Comparison of ENCODE assay signal across 11 mouse cellular contexts in the genomic region with DNA sequence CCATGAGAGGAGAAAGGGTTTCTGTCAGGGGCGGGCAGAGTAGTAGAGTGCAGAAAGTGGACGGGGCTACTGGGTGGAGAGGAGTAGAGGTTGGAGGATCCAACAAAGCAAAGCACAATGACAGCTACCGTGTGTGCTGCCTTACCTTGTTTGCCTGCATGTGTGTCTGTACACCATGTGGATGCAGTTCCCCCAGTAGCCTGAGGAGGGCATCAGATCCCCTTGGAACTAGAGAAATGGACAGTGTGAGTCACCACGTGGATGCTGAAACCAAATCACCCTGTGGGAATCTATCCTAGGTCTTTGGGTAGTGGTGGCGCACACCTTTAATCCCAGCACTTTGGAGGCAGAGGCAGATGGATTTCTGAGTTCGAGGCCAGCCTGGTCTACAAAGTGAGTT. TPM values are rescaled to one million over a fixed set of nuclear protein-coding genes. Genes with fewer than 3 reads are reported as not detected.
A peak's percentile ranks its signal among the peaks of the same experiment; 100 is the strongest.
DNase-seq lines count a peak whose midpoint lies in the region; ATAC-seq and TF ChIP-seq lines count a peak whose summit lies in the region.
"Had no signal": no experiment of that assay in that cellular context is flagged by ENCODE, and none has a peak within 500 bp of the region (broad histone marks: within the 10 kb centered on the region; RNA-seq: fewer than 3 reads in every experiment).

No protein-coding gene starts in this region.

- H3K36me3 ChIP-seq in embryonic facial prominence, embryonic 13.5 days, result peaks cover 74% of the 10 kb centered on the region
- peaks cover 83% of the 10 kb centered on the region for H3K36me3 ChIP-seq in embryonic facial prominence, embryonic 10.5 days (replicated peaks)
- H3K36me3 ChIP-seq in neural tube, embryonic 14.5 days (ENCODE audit: control insufficient read depth, insufficient read depth, low read length), result peaks cover 26% of the 10 kb centered on the region
- H3K36me3 ChIP-seq in neural tube, embryonic 15.5 days, result peaks cover 61% of the 10 kb centered on the region
- peaks cover 22% of the 10 kb centered on the region for H3K36me3 ChIP-seq in stomach, postnatal 0 days (ENCODE audit: control insufficient read depth, insufficient read depth, low read length)

- H3K27ac ChIP-seq in embryonic facial prominence, embryonic 13.5 days, result no peak overlapping the region
- H3K27ac ChIP-seq in embryonic facial prominence, embryonic 10.5 days (replicated peaks), result no peak overlapping the region
- H3K27ac ChIP-seq in left cerebral cortex, adult 2 months, result no peak overlapping the region
- no peak overlapping the region for H3K27ac ChIP-seq in neural tube, embryonic 14.5 days (ENCODE audit: low read depth, low read length)
- H3K27ac ChIP-seq in neural tube, embryonic 15.5 days (replicated peaks), result no peak overlapping the region
- no peak overlapping the region for H3K27ac ChIP-seq in stomach, postnatal 0 days (replicated peaks)
- H3K27ac ChIP-seq: hindbrain, embryonic 13.5 days had no signal

- TF ChIP-seq CTCF in left cerebral cortex, adult 2 months (IDR thresholded peaks at IDR 0.05), result peak; percentile 7
- peak; percentile 35 for TF ChIP-seq CTCF in stomach, postnatal 0 days (IDR thresholded peaks at IDR 0.05; ENCODE audit: low read depth)

- H3K9me3 ChIP-seq in embryonic facial prominence, embryonic 13.5 days, result peaks cover 7% of the 10 kb centered on the region; the same call in 1 of the 2 replicates
- peaks cover 11% of the 10 kb centered on the region for H3K9me3 ChIP-seq in embryonic facial prominence, embryonic 10.5 days
- no peaks in the 10 kb centered on the region for H3K9me3 ChIP-seq in neural tube, embryonic 14.5 days (ENCODE audit: control insufficient read depth, low read length)
- 0 out of 2 replicates have a peak, but pooled peaks cover 2% of the 10 kb centered on the region for H3K9me3 ChIP-seq in neural tube, embryonic 15.5 days (replicated peaks)
- H3K9me3 ChIP-seq in stomach, postnatal 0 days (ENCODE audit: control insufficient read depth, low read length), result 0 out of 2 replicates have a peak, but pooled peaks cover 3% of the 10 kb centered on the region

- no peak overlapping the region for H3K4me2 ChIP-seq in embryonic facial prominence, embryonic 13.5 days
- no peak overlapping the region for H3K4me2 ChIP-seq in neural tube, embryonic 14.5 days (ENCODE audit: low read depth, low read length)
- no peak overlapping the region for H3K4me2 ChIP-seq in neural tube, embryonic 15.5 days
- H3K4me2 ChIP-seq in stomach, postnatal 0 days (replicated peaks; ENCODE audit: low read depth), result no peak overlapping the region
- H3K4me2 ChIP-seq: hindbrain, embryonic 13.5 days had no signal

- no peaks in the 10 kb centered on the region for H3K27me3 ChIP-seq in embryonic facial prominence, embryonic 13.5 days
- H3K27me3 ChIP-seq in embryonic facial prominence, embryonic 10.5 days (replicated peaks; ENCODE audit: low read depth, poor library complexity, severe bottlenecking), result no peaks in the 10 kb centered on the region
- H3K27me3 ChIP-seq in neural tube, embryonic 14.5 days (ENCODE audit: control insufficient read depth, insufficient read depth, low read length), result no peaks in the 10 kb centered on the region
- H3K27me3 ChIP-seq in neural tube, embryonic 15.5 days (replicated peaks), result no peaks in the 10 kb centered on the region
- no peaks in the 10 kb centered on the region for H3K27me3 ChIP-seq in stomach, postnatal 0 days (ENCODE audit: control insufficient read depth, insufficient read depth, low read length)
- H3K27me3 ChIP-seq: hindbrain, embryonic 13.5 days had no signal

- no peak overlapping the region for H3K4me3 ChIP-seq in embryonic facial prominence, embryonic 13.5 days
- H3K4me3 ChIP-seq in embryonic facial prominence, embryonic 10.5 days, result no peak overlapping the region
- no peak overlapping the region for H3K4me3 ChIP-seq in left cerebral cortex, adult 2 months
- H3K4me3 ChIP-seq in neural tube, embryonic 14.5 days (ENCODE audit: low read depth, low read length), result no peak overlapping the region
- no peak overlapping the region for H3K4me3 ChIP-seq in neural tube, embryonic 15.5 days (replicated peaks)
- no peak overlapping the region for H3K4me3 ChIP-seq in stomach, postnatal 0 days (ENCODE audit: low read depth, low read length)
- H3K4me3 ChIP-seq: hindbrain, embryonic 13.5 days had no signal

- intact Hi-C loops in left cerebral cortex, adult 2 months (cut with DNase I), result no loop called here
- intact Hi-C loops in left cerebral cortex, postnatal 14 days (cut with DNase I), result no loop called here
- intact Hi-C loops in left cerebral cortex, postnatal 25 days (cut with DNase I), result no loop called here

- H3K4me1 ChIP-seq in embryonic facial prominence, embryonic 13.5 days, result no peaks in the 10 kb centered on the region
- no peaks in the 10 kb centered on the region for H3K4me1 ChIP-seq in embryonic facial prominence, embryonic 10.5 days
- H3K4me1 ChIP-seq in neural tube, embryonic 14.5 days (ENCODE audit: control insufficient read depth, insufficient read depth, low read length), result no peaks in the 10 kb centered on the region
- H3K4me1 ChIP-seq in neural tube, embryonic 15.5 days, result peaks cover 24% of the 10 kb centered on the region
- no peaks in the 10 kb centered on the region for H3K4me1 ChIP-seq in stomach, postnatal 0 days (replicated peaks; ENCODE audit: control insufficient read depth, insufficient read depth)

- DNase-seq in embryonic facial prominence, embryonic 10.5 days (ENCODE audit: low spot score), result no peak
- no peak for DNase-seq in left cerebral cortex, adult 2 months (ENCODE audit: extremely low spot score in 1 of 2, low spot score in 2 of 2)
- DNase-seq in left cerebral cortex, postnatal 14 days (ENCODE audit: low spot score in 2 of 2), result no peak
- DNase-seq in stomach, postnatal 0 days (ENCODE audit: low spot score), result no peak
- DNase-seq in left cerebral cortex, postnatal 25 days (ENCODE audit: low spot score in 2 of 2), result no peak
- DNase-seq: kidney, postnatal 36 days; lung, adult 18-20 months had no signal

- WGBS in embryonic facial prominence, embryonic 13.5 days, result 94% methylated on average over 6 of the region's 6 CpGs
- 94% methylated on average over 6 of the region's 6 CpGs for WGBS in embryonic facial prominence, embryonic 10.5 days
- WGBS in neural tube, embryonic 14.5 days, result 98% methylated on average over 6 of the region's 6 CpGs
- 94% methylated on average over 6 of the region's 6 CpGs for WGBS in neural tube, embryonic 15.5 days
- over 99% methylated on average over 6 of the region's 6 CpGs for WGBS in stomach, postnatal 0 days

- no peak for TF ChIP-seq EP300 in stomach, postnatal 0 days (optimal IDR thresholded peaks at IDR 0.05)

- ATAC-seq in embryonic facial prominence, embryonic 13.5 days (ENCODE audit: insufficient number of reproducible peaks, insufficient read depth, low FRiP score, low TSS enrichment, low read depth), result 0 out of 2 replicates have a peak, but pooled peaks have one; percentile 20
- ATAC-seq in neural tube, embryonic 14.5 days (ENCODE audit: low read depth), result peak; percentile 37; the same call in 1 of the 2 replicates
- ATAC-seq in neural tube, embryonic 15.5 days (ENCODE audit: low FRiP score), result no peak
- ATAC-seq in stomach, postnatal 0 days (ENCODE audit: low FRiP score, low TSS enrichment), result no peak

- H3K9ac ChIP-seq in embryonic facial prominence, embryonic 13.5 days, result no peak overlapping the region
- H3K9ac ChIP-seq in neural tube, embryonic 14.5 days (replicated peaks; ENCODE audit: low read depth, low read length), result no peak overlapping the region
- no peak overlapping the region for H3K9ac ChIP-seq in neural tube, embryonic 15.5 days (replicated peaks)
- H3K9ac ChIP-seq in stomach, postnatal 0 days (ENCODE audit: low read length), result no peak overlapping the region
- H3K9ac ChIP-seq: hindbrain, embryonic 13.5 days had no signal

RNA-seq across cellular contexts. Expression of a gene that starts 11.6 kb away (rescaled TPM):
- polyA plus RNA-seq in embryonic facial prominence, embryonic 13.5 days (2015; fragmentation: Nextera tagmentation; extraction: Ambion mirVana), result 26.9 and 32.7 TPM in 2 replicates
- 25.9 and 27.7 TPM in 2 replicates for polyA plus RNA-seq in embryonic facial prominence, embryonic 10.5 days (2016; fragmentation: Nextera tagmentation; extraction: Ambion mirVana)
- 10 to 100 TPM; 79.6 to 81.4 TPM for total RNA-seq in left cerebral cortex, adult 2 months (2021)
- 10 to 100 TPM; 74.9 to 86.0 TPM for total RNA-seq in left cerebral cortex, postnatal 14 days (2021)
- polyA plus RNA-seq in neural tube, embryonic 14.5 days (2014; fragmentation: Nextera tagmentation; extraction: Ambion mirVana), result 57.9 and 59.4 TPM in 2 replicates
- 35.9 and 38.8 TPM in 2 replicates for polyA plus RNA-seq in neural tube, embryonic 15.5 days (2015; fragmentation: Nextera tagmentation; extraction: Ambion mirVana)
- 11.8 and 13.0 TPM in 2 replicates for polyA plus RNA-seq in stomach, postnatal 0 days (2015; fragmentation: Nextera tagmentation; extraction: Ambion mirVana)
- 10 to 100 TPM; 82.0 to 86.4 TPM for total RNA-seq in left cerebral cortex, postnatal 25 days (2021)

RNA-seq across cellular contexts. Expression of a gene that starts 31.9 kb away (rescaled TPM):
- 40.3 and 41.0 TPM in 2 replicates for polyA plus RNA-seq in embryonic facial prominence, embryonic 13.5 days (2015; fragmentation: Nextera tagmentation; extraction: Ambion mirVana)
- polyA plus RNA-seq in embryonic facial prominence, embryonic 10.5 days (2016; fragmentation: Nextera tagmentation; extraction: Ambion mirVana), result 52.7 and 55.9 TPM in 2 replicates
- 10 to 100 TPM; 42.7 to 42.8 TPM for total RNA-seq in left cerebral cortex, adult 2 months (2021)
- 10 to 100 TPM; 36.3 to 39.0 TPM for total RNA-seq in left cerebral cortex, postnatal 14 days (2021)
- polyA plus RNA-seq in neural tube, embryonic 14.5 days (2014; fragmentation: Nextera tagmentation; extraction: Ambion mirVana), result 25.7 and 31.5 TPM in 2 replicates
- polyA plus RNA-seq in neural tube, embryonic 15.5 days (2015; fragmentation: Nextera tagmentation; extraction: Ambion mirVana), result 18.1 and 20.0 TPM in 2 replicates
- polyA plus RNA-seq in stomach, postnatal 0 days (2015; fragmentation: Nextera tagmentation; extraction: Ambion mirVana), result 6.4 and 6.8 TPM in 2 replicates
- total RNA-seq in left cerebral cortex, postnatal 25 days (2021), result 10 to 100 TPM; 36.4 to 37.9 TPM

Comparison
In these comparisons a context has a peak if more than half of its experiments do, and no peak if none do; other contexts are left out.
1. ATAC-seq: peak in embryonic facial prominence, embryonic 13.5 days (single experiment) and neural tube, embryonic 14.5 days (single experiment); none in neural tube, embryonic 15.5 days (single experiment) and stomach, postnatal 0 days (single experiment).